Mouse (Mus musculus) right cerebral cortex, adult 18-20 months (tissue): ENCODE data around the gene Scn5a.

ENCODE experiments used
- DNase-seq: peaks from one replicate; pipeline ENCODE4 v3.0.0; 2022; ENCODE audit warnings: mixed read lengths

Scn5a gene

GRCm38 (mm10) chr9:119503613-119504012 lies 75.2 kb downstream of the Scn5a start:
- DNase-seq: no peak

GRCm38 (mm10) chr9:119498885-119499284 lies 79.9 kb downstream of the Scn5a start:
- DNase-seq: no peak

GRCm38 (mm10) chr9:119498247-119498607 lies 80.6 kb downstream of the Scn5a start:
- DNase-seq: no peak

GRCm38 (mm10) chr9:119497546-119498246 lies 81.1 kb downstream of the Scn5a start:
- DNase-seq: no peak

- DNase-seq: peak; percentile 17
These were observed 81.9 kb downstream of the Scn5a start for GRCm38 (mm10) chr9:119496960-119497359.

GRCm38 (mm10) chr9:119496354-119496753 lies 82.5 kb downstream of the Scn5a start:
- DNase-seq: no peak

GRCm38 (mm10) chr9:119484868-119485267 lies 93.9 kb downstream of the Scn5a start:
- DNase-seq: no peak

- no peak for DNase-seq
These were observed 94.4 kb downstream of the Scn5a start for GRCm38 (mm10) chr9:119484420-119484819.

GRCm38 (mm10) chr9:119483554-119484353 lies 95.1 kb downstream of the Scn5a start:
- no peak for DNase-seq

- DNase-seq: no peak
These were observed 97.2 kb downstream of the Scn5a start for GRCm38 (mm10) chr9:119481612-119482011.

- no peak for DNase-seq
These were observed 99.5 kb downstream of the Scn5a start for GRCm38 (mm10) chr9:119479297-119479696.

GRCm38 (mm10) chr9:119478345-119478744 lies 100.5 kb downstream of the Scn5a start:
- no peak for DNase-seq

- DNase-seq: no peak
These were observed 101.1 kb downstream of the Scn5a start for GRCm38 (mm10) chr9:119477754-119478153.

GRCm38 (mm10) chr9:119474717-119475611 lies 103.9 kb downstream of the Scn5a start:
- no peak for DNase-seq

- DNase-seq: peak; percentile 19
These were observed 105.1 kb downstream of the Scn5a start for GRCm38 (mm10) chr9:119473608-119474164.

GRCm38 (mm10) chr9:119473011-119473410 lies 105.8 kb downstream of the Scn5a start:
- DNase-seq: no peak

- no peak for DNase-seq
These were observed 106.4 kb downstream of the Scn5a start for GRCm38 (mm10) chr9:119472412-119472918.

GRCm38 (mm10) chr9:119469691-119470353 lies 109.0 kb downstream of the Scn5a start:
- DNase-seq: no peak

GRCm38 (mm10) chr9:119465595-119465994 lies 113.2 kb downstream of the Scn5a start:
- DNase-seq: no peak

GRCm38 (mm10) chr9:119465056-119465455 lies 113.8 kb downstream of the Scn5a start:
- no peak for DNase-seq

- DNase-seq: peak; percentile 71
These were observed 118.4 kb downstream of the Scn5a start for GRCm38 (mm10) chr9:119460410-119460809.

- DNase-seq: no peak
These were observed 121.7 kb downstream of the Scn5a start for GRCm38 (mm10) chr9:119457122-119457521.
